Mouse (Mus musculus): ENCODE results near the gene Vmn1r48.
"Not testable (repeated sequence)": the region's sequence is repeated elsewhere in the genome, so short reads cannot be mapped to it uniquely, and the experiment has no call there.

- not testable (repeated sequence) for TF ChIP-seq EP300, CTCF (IDR thresholded peaks at IDR 0.05; ENCODE audit: low read depth)
Observed at GRCm38 (mm10) chr6:90036741-90037140, at the start of gene Vmn1r48.

Data from heart, postnatal 0 days (tissue).